Mouse (Mus musculus): ENCODE results near the gene Ssna1.
A peak's percentile ranks its signal among the peaks of the same experiment; 100 is the strongest.

- TF ChIP-seq CTCF (IDR thresholded peaks at IDR 0.05; ENCODE audit: low read depth, low read length), result peak; percentile 59; the same call in 1 of the 2 replicates
- TF ChIP-seq TAL1 (conservative IDR thresholded peaks at IDR 0.05; ENCODE audit: low read depth, low read length), result no peak
- no peak for TF ChIP-seq GATA2 (IDR thresholded peaks at IDR 0.05; ENCODE audit: borderline replicate concordance, low read depth, low read length)
- no peak for TF ChIP-seq GATA1 (IDR thresholded peaks at IDR 0.05; ENCODE audit: borderline replicate concordance, low read length)
- no peak for TF ChIP-seq POLR2AphosphoS5 (IDR thresholded peaks at IDR 0.05; ENCODE audit: insufficient replicate concordance, low read depth, low read length)
These were observed 7.0 kb upstream of the Ssna1 start for GRCm38 (mm10) chr2:25278928-25279882.

All from G1E (cell line).